In genomic region chr2:35464548-35464947, GRCm38 (mm10) we compare ENCODE assay signal across 14 mouse cellular contexts. TPM values are rescaled to one million over a fixed set of nuclear protein-coding genes. Genes with fewer than 3 reads are reported as not detected.
DNase-seq lines count a peak whose midpoint lies in the region.
"Had no signal": no experiment of that assay in that cellular context is flagged by ENCODE, and none has a peak within 500 bp of the region (broad histone marks: within the 10 kb centered on the region; RNA-seq: fewer than 3 reads in every experiment).

No protein-coding gene starts in this region.

- peak overlapping the region; percentile 86; the same call in 1 of the 2 replicates for H3K27ac ChIP-seq in heart, embryonic 10.5 days
- H3K27ac ChIP-seq in limb, embryonic 10.5 days = 0 out of 2 replicates have a peak overlapping the region, but pooled peaks have one; percentile 7
- H3K27ac ChIP-seq: neural tube, embryonic 12.5 days had no signal

- no peak for DNase-seq in heart, embryonic 10.5 days (ENCODE audit: low spot score)
- DNase-seq in heart, adult 18-20 months = no peak
- peak; percentile 67 to 68 for DNase-seq in spleen, postnatal 36 days (ENCODE audit: low spot score in 2 of 2)
- no peak for DNase-seq in spleen, adult 12 weeks (ENCODE audit: low spot score)
- DNase-seq in limb, embryonic 10.5 days (ENCODE audit: low spot score) = no peak
- peak; percentile 77 for DNase-seq in splenic B cell, adult 2 months (ENCODE audit: low read depth, low spot score)
- DNase-seq in adipocyte (ENCODE audit: low spot score) = no peak
- no peak for DNase-seq in right cerebral cortex, adult 2 months (ENCODE audit: low spot score in 2 of 2)
- DNase-seq: adrenal gland, postnatal 36 days; cerebellum, adult 9-10 months; forebrain, postnatal 0 days; thymus, adult 2 months had no signal

- H3K4me3 ChIP-seq in heart, embryonic 10.5 days = no peak overlapping the region
- no peak overlapping the region for H3K4me3 ChIP-seq in limb, embryonic 10.5 days
- H3K4me3 ChIP-seq: embryonic facial prominence, embryonic 12.5 days; neural tube, embryonic 12.5 days had no signal

- H3K4me1 ChIP-seq in heart, embryonic 10.5 days = peaks cover 35% of the 10 kb centered on the region
- peaks cover 42% of the 10 kb centered on the region for H3K4me1 ChIP-seq in limb, embryonic 10.5 days

- H3K36me3 ChIP-seq in heart, embryonic 10.5 days = no peaks in the 10 kb centered on the region
- no peaks in the 10 kb centered on the region for H3K36me3 ChIP-seq in limb, embryonic 10.5 days
- H3K36me3 ChIP-seq in splenic B cell, adult 2 months (ENCODE audit: control insufficient read depth, insufficient read depth, low read length, poor library complexity, severe bottlenecking) = no peaks in the 10 kb centered on the region
- H3K36me3 ChIP-seq: embryonic facial prominence, embryonic 12.5 days; neural tube, embryonic 12.5 days had no signal

- no peaks in the 10 kb centered on the region for H3K27me3 ChIP-seq in heart, embryonic 10.5 days (ENCODE audit: insufficient read depth, poor library complexity, severe bottlenecking)
- peaks cover 10% of the 10 kb centered on the region; the same call in 1 of the 2 replicates for H3K27me3 ChIP-seq in limb, embryonic 10.5 days (ENCODE audit: low read depth, poor library complexity, severe bottlenecking)
- no peaks in the 10 kb centered on the region for H3K27me3 ChIP-seq in splenic B cell, adult 2 months (ENCODE audit: control insufficient read depth, insufficient read depth, low read length, poor library complexity, severe bottlenecking)

- no peaks in the 10 kb centered on the region for H3K9me3 ChIP-seq in heart, embryonic 10.5 days
- H3K9me3 ChIP-seq in limb, embryonic 10.5 days (replicated peaks) = no peaks in the 10 kb centered on the region
- H3K9me3 ChIP-seq: embryonic facial prominence, embryonic 12.5 days; neural tube, embryonic 12.5 days had no signal

- 88% methylated on average over 3 of the region's 3 CpGs for WGBS in heart, embryonic 10.5 days
- WGBS in limb, embryonic 10.5 days = 94% methylated on average over 3 of the region's 3 CpGs

RNA-seq across cellular contexts. Expression of gene Ggta1, which starts 1.5 kb away (rescaled TPM):
- 30.4 and 51.3 TPM in 2 replicates for polyA plus RNA-seq in heart, embryonic 10.5 days (2016; fragmentation: Nextera tagmentation; extraction: Ambion mirVana)
- total RNA-seq in heart, adult 18-20 months (2021) = 10 to 100 TPM; 13.6 to 17.0 TPM
- polyA plus RNA-seq in limb, embryonic 10.5 days (2016; fragmentation: Nextera tagmentation; extraction: Ambion mirVana) = 6.5 and 6.6 TPM in 2 replicates

Comparison
In these comparisons a context has a peak if more than half of its experiments do, and no peak if none do; other contexts are left out.
1. DNase-seq: peak in spleen, postnatal 36 days (2 of 2) and splenic B cell, adult 2 months (single experiment); none in heart, embryonic 10.5 days (single experiment), heart, adult 18-20 months (0 of 2), spleen, adult 12 weeks (single experiment), limb, embryonic 10.5 days (single experiment), adipocyte (single experiment) and right cerebral cortex, adult 2 months (0 of 2).